Mouse (Mus musculus) cerebellum, adult 9-10 months (tissue): Measurements from ENCODE around the gene Fiz1.

Source experiments
- DNase-seq: peaks from one replicate; pipeline ENCODE4 v3.0.0; 2022

Gene Fiz1

GRCm38 (mm10) chr7:4996934-4997333, 17.6 kb downstream of the Fiz1 start:
- no peak for DNase-seq

DNA sequence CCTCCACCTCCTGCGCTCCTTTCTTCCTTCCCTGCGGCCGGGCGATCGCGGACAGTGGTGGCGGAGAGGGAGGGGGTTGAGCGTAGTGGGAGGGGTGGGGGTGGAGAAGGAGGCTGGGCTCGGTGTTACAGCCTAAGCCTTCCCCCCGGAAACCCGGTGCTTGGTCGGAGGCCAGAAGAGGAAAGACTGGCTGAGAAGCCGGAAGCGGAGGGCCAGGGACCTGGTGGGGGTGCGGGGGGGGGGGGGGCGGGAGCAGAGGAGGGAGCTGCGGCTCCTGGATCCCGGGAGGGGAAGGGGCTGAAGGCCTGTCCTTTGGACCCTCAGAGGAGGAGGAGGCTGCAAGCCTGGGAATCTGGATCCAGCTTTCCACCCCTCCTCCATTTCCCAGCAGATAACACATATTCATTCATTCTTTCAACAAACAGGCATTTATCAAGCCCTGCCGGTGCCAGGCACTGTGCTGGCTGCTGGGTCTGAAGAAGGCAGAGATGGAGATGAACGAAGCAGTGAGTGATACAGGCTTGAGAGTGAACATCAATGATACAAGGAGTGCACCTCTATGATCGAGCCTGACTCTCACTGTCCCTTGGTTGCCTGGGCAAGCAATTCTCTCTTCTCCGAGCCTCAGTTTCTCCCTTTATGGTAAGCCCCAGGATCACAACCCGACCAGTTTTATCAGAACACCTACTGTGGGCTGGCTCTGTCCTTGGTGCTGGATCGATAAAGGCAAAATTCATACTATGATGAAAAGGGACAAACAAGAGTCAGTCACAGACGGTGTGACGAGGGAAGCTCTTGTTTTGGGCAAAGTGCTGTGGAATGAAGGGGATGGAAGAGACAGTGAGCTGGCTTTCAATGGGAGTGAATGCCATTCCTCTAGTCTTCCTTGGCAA, 18.2 kb downstream of the Fiz1 start, which contains the start of gene Zfp579:
TSS of gene Zfp579 (minus strand) at position 156 of the 893 bp plus-strand sequence.
- peak; percentile 95 for DNase-seq

- no peak for DNase-seq
Observed at GRCm38 (mm10) chr7:4995268-4996002, 19.1 kb downstream of the Fiz1 start.

GRCm38 (mm10) chr7:4993999-4994788, 20.3 kb downstream of the Fiz1 start:
- no peak for DNase-seq

- DNase-seq: no peak
Observed at GRCm38 (mm10) chr7:4993347-4993998, 21.0 kb downstream of the Fiz1 start.

DNA sequence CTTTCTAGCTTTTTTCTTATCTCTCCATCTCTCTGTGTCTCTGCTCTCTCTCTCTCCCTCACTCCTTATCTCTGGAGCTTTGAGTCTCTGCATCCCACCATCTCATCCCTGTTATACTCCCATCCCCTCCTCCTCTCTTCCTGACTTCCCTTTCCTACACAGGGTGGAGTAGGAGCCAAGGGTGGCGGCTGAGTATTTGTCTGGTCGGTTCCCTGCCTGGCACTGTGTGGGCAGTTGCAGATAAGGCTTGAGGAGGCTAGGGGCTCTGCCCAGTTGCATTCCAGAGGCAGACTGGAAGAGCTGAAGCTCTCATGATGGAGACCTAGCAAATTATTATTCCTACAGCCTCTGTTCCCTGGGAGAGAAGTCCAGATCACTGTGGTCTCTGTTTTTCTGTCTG, 26.2 kb downstream of the Fiz1 start:
- no peak for DNase-seq

DNA sequence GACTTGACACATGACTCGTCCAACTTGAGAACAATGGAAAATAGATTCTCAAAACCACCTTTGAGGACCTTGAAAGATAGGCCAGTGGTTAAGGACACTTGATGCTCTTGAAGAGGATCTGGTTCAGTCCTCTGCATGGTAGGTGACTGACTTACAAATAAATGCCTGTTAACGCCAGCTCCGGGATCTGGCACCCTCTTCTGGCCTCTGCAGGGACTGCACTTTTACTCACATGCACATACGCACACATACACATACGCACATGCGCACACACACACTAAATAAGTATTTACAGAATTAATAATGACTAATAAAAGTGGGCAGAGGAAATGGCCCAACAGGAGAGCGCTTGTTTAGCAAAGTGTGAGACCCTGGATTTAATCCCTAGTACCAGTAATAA, 37.7 kb downstream of the Fiz1 start:
- DNase-seq: no peak

- no peak for DNase-seq
Observed at GRCm38 (mm10) chr7:4975455-4975854, 39.0 kb downstream of the Fiz1 start.

- no peak for DNase-seq
Observed at GRCm38 (mm10) chr7:4972321-4973047, 42.0 kb downstream of the Fiz1 start.

- no peak for DNase-seq
Observed at GRCm38 (mm10) chr7:4971710-4972109, 42.8 kb downstream of the Fiz1 start.

GRCm38 (mm10) chr7:4971068-4971467, 43.4 kb downstream of the Fiz1 start, which contains the start of gene Sbk3:
TSS of gene Sbk3 (minus strand) at chr7:4971168.
- no peak for DNase-seq

DNA sequence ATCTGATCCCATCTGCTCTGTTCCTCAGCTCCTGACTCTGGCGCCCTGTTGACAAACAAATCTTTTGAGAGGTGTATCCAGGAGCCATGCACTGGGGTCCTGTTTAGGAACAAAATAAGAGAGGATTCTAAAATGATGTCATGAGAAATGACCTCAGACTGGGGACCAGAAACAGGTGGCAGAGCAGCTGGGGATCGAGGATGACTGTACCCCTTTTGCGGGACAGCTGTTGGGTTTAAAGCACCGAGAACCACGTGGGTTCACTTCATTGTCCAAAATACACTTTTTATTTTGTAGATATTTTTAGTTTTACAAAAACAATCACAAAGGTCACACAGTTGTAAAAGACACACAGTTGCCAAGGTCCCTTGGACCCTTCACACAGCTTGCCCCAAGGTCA, 49.5 kb downstream of the Fiz1 start:
- DNase-seq: no peak

GRCm38 (mm10) chr7:4964272-4964671, 50.2 kb downstream of the Fiz1 start, which contains the start of gene Sbk2:
TSS of gene Sbk2 (minus strand) at chr7:4964406.
- DNase-seq: peak; percentile 43

DNA sequence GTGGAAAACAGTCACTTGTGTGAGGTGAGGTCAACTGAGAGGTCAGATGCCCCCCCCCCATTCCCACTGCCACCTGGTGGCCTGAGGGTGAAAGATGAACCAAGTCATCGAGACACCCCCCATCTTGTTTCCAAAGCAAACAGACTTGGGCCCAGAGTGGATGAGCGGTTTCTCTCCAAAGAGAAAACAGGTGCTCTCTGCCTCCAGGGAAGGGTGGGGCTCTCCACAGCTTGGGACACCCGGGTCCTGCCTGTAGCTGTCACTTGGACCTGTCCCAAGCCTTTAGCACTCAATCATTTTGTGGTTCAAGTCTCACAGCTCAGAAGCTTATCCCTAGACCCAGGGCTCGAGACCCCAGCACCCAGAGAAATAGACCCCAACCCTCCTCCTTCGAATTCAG, 51.0 kb downstream of the Fiz1 start:
- no peak for DNase-seq

GRCm38 (mm10) chr7:4957361-4957760, 57.1 kb downstream of the Fiz1 start:
- no peak for DNase-seq
